Mouse (Mus musculus): ENCODE results near the gene Tmem119. TPM values are rescaled to one million over a fixed set of nuclear protein-coding genes. Genes with fewer than 3 reads are reported as not detected.
A peak's percentile ranks its signal among the peaks of the same experiment; 100 is the strongest.
"Not testable (repeated sequence)": the region's sequence is repeated elsewhere in the genome, so short reads cannot be mapped to it uniquely, and the experiment has no call there.

Tmem119 gene
- polyA plus RNA-seq, 1 experiment from 2014 or later, result 50.8 TPM

GRCm38 (mm10) chr5:113782624-113783023, 17.7 kb downstream of the Tmem119 start:
- 93% methylated on average over 7 of the region's 7 CpGs for WGBS
- H3K4me2 ChIP-seq (ENCODE audit: low read depth, low read length), result no peak overlapping the region; the same call in 1 of the 2 replicates
- no peak for DNase-seq (ENCODE audit: low spot score)
- H3K9ac ChIP-seq (replicated peaks; ENCODE audit: low read length), result no peak overlapping the region
- no peak overlapping the region for H3K4me3 ChIP-seq (ENCODE audit: low read depth, low read length)
- H3K27ac ChIP-seq (replicated peaks; ENCODE audit: low read depth, low read length), result peak overlapping the region; percentile 78; the same call in 1 of the 2 replicates
- H3K9me3 ChIP-seq (replicated peaks; ENCODE audit: control insufficient read depth, low read length), result no peaks in the 10 kb centered on the region
- no peaks in the 10 kb centered on the region for H3K27me3 ChIP-seq (ENCODE audit: control insufficient read depth, insufficient read depth, low read length)
- peaks cover 8% of the 10 kb centered on the region for H3K4me1 ChIP-seq (ENCODE audit: control insufficient read depth, insufficient read depth, low read length)
- no peaks in the 10 kb centered on the region; the same call in 1 of the 2 replicates for H3K36me3 ChIP-seq (replicated peaks; ENCODE audit: control insufficient read depth, insufficient read depth, low read depth, low read length)
- no peak for ATAC-seq (replicated peaks; ENCODE audit: insufficient number of reproducible peaks, low FRiP score, low TSS enrichment, low read depth)

GRCm38 (mm10) chr5:113781875-113782274, 18.4 kb downstream of the Tmem119 start:
- 77% methylated on average over 7 of the region's 7 CpGs for WGBS
- no peak for DNase-seq (ENCODE audit: low spot score)
- H3K27ac ChIP-seq (replicated peaks; ENCODE audit: low read depth, low read length), result no peak overlapping the region

GRCm38 (mm10) chr5:113781254-113781653, 19.1 kb downstream of the Tmem119 start:
- Histone ChIP-seq H3K4me2 (ENCODE audit: low read depth, low read length) (no peak overlapping the region), H3K27me3 (ENCODE audit: control insufficient read depth, insufficient read depth, low read length) (no peaks in the 10 kb centered on the region), H3K4me1 (ENCODE audit: control insufficient read depth, insufficient read depth, low read length) (peaks cover 8% of the 10 kb centered on the region), H3K9ac (replicated peaks; ENCODE audit: low read length) (no peak overlapping the region), H3K9me3 (replicated peaks; ENCODE audit: control insufficient read depth, low read length) (no peaks in the 10 kb centered on the region), H3K27ac (replicated peaks; ENCODE audit: low read depth, low read length) (no peak overlapping the region), H3K36me3 (replicated peaks; ENCODE audit: control insufficient read depth, insufficient read depth, low read depth, low read length) (no peaks in the 10 kb centered on the region; the same call in 1 of the 2 replicates), H3K4me3 (ENCODE audit: low read depth, low read length) (no peak overlapping the region)
- DNase-seq (ENCODE audit: low spot score) (no peak), ATAC-seq (replicated peaks; ENCODE audit: insufficient number of reproducible peaks, low FRiP score, low TSS enrichment, low read depth) (no peak)
- 66% methylated on average over 7 of the region's 7 CpGs for WGBS

More at GRCm38 (mm10) chr5:113781875-113782274, 18.4 kb downstream of the Tmem119 start:
- ATAC-seq (replicated peaks; ENCODE audit: insufficient number of reproducible peaks, low FRiP score, low TSS enrichment, low read depth), result no peak
- H3K4me3 ChIP-seq (ENCODE audit: low read depth, low read length), result no peak overlapping the region
- no peak overlapping the region for H3K4me2 ChIP-seq (ENCODE audit: low read depth, low read length)
- no peak overlapping the region for H3K9ac ChIP-seq (replicated peaks; ENCODE audit: low read length)
- H3K4me1 ChIP-seq (ENCODE audit: control insufficient read depth, insufficient read depth, low read length), result peaks cover 8% of the 10 kb centered on the region
- H3K36me3 ChIP-seq (replicated peaks; ENCODE audit: control insufficient read depth, insufficient read depth, low read depth, low read length), result no peaks in the 10 kb centered on the region; the same call in 1 of the 2 replicates
- H3K27me3 ChIP-seq (ENCODE audit: control insufficient read depth, insufficient read depth, low read length), result no peaks in the 10 kb centered on the region
- H3K9me3 ChIP-seq (replicated peaks; ENCODE audit: control insufficient read depth, low read length), result no peaks in the 10 kb centered on the region

GRCm38 (mm10) chr5:113780763-113781162, 19.6 kb downstream of the Tmem119 start:
- no peak overlapping the region for H3K4me2 ChIP-seq (ENCODE audit: low read depth, low read length)
- no peak overlapping the region for H3K27ac ChIP-seq (replicated peaks; ENCODE audit: low read depth, low read length)
- peaks cover 8% of the 10 kb centered on the region for H3K4me1 ChIP-seq (ENCODE audit: control insufficient read depth, insufficient read depth, low read length)
- 83% methylated on average over 5 of the region's 5 CpGs for WGBS
- H3K36me3 ChIP-seq (replicated peaks; ENCODE audit: control insufficient read depth, insufficient read depth, low read depth, low read length), result no peaks in the 10 kb centered on the region; the same call in none of the 2 replicates
- ATAC-seq (replicated peaks; ENCODE audit: insufficient number of reproducible peaks, low FRiP score, low TSS enrichment, low read depth), result no peak
- no peaks in the 10 kb centered on the region for H3K27me3 ChIP-seq (ENCODE audit: control insufficient read depth, insufficient read depth, low read length)
- H3K9ac ChIP-seq (replicated peaks; ENCODE audit: low read length), result no peak overlapping the region
- no peak for DNase-seq (ENCODE audit: low spot score)
- H3K4me3 ChIP-seq (ENCODE audit: low read depth, low read length), result no peak overlapping the region
- no peaks in the 10 kb centered on the region for H3K9me3 ChIP-seq (replicated peaks; ENCODE audit: control insufficient read depth, low read length)

GRCm38 (mm10) chr5:113780082-113780752, 20.1 kb downstream of the Tmem119 start:
- no peaks in the 10 kb centered on the region; the same call in none of the 2 replicates for H3K36me3 ChIP-seq (replicated peaks; ENCODE audit: control insufficient read depth, insufficient read depth, low read depth, low read length)
- H3K4me3 ChIP-seq (ENCODE audit: low read depth, low read length), result no peak overlapping the region
- H3K27ac ChIP-seq (replicated peaks; ENCODE audit: low read depth, low read length), result no peak overlapping the region
- no peak overlapping the region for H3K9ac ChIP-seq (replicated peaks; ENCODE audit: low read length)
- no peak for DNase-seq (ENCODE audit: low spot score)
- H3K4me1 ChIP-seq (ENCODE audit: control insufficient read depth, insufficient read depth, low read length), result peaks cover 8% of the 10 kb centered on the region
- no peaks in the 10 kb centered on the region for H3K9me3 ChIP-seq (replicated peaks; ENCODE audit: control insufficient read depth, low read length)
- ATAC-seq (replicated peaks; ENCODE audit: insufficient number of reproducible peaks, low FRiP score, low TSS enrichment, low read depth), result peak; percentile 40
- 97% methylated on average over 3 of the region's 3 CpGs for WGBS
- H3K4me2 ChIP-seq (ENCODE audit: low read depth, low read length), result no peak overlapping the region
- no peaks in the 10 kb centered on the region for H3K27me3 ChIP-seq (ENCODE audit: control insufficient read depth, insufficient read depth, low read length)

- 74% methylated on average over 5 of the region's 5 CpGs for WGBS
- Histone ChIP-seq H3K9me3 (replicated peaks; ENCODE audit: control insufficient read depth, low read length) (no peaks in the 10 kb centered on the region), H3K27me3 (ENCODE audit: control insufficient read depth, insufficient read depth, low read length) (no peaks in the 10 kb centered on the region), H3K4me1 (ENCODE audit: control insufficient read depth, insufficient read depth, low read length) (peaks cover 8% of the 10 kb centered on the region), H3K9ac (replicated peaks; ENCODE audit: low read length) (no peak overlapping the region), H3K27ac (replicated peaks; ENCODE audit: low read depth, low read length) (no peak overlapping the region), H3K4me3 (ENCODE audit: low read depth, low read length) (no peak overlapping the region), H3K4me2 (ENCODE audit: low read depth, low read length) (no peak overlapping the region), H3K36me3 (replicated peaks; ENCODE audit: control insufficient read depth, insufficient read depth, low read depth, low read length) (no peaks in the 10 kb centered on the region; the same call in none of the 2 replicates)
- ATAC-seq (replicated peaks; ENCODE audit: insufficient number of reproducible peaks, low FRiP score, low TSS enrichment, low read depth), result no peak
- no peak for DNase-seq (ENCODE audit: low spot score)
Observed at GRCm38 (mm10) chr5:113779569-113779968, 20.7 kb downstream of the Tmem119 start.

GRCm38 (mm10) chr5:113777728-113778127, 22.6 kb downstream of the Tmem119 start:
- WGBS, result 93% methylated on average over 8 of the region's 8 CpGs
- H3K9me3 ChIP-seq (replicated peaks; ENCODE audit: control insufficient read depth, low read length); H3K27ac ChIP-seq (replicated peaks; ENCODE audit: low read depth, low read length); DNase-seq (ENCODE audit: low spot score); H3K4me3 ChIP-seq (ENCODE audit: low read depth, low read length); H3K9ac ChIP-seq (replicated peaks; ENCODE audit: low read length); H3K27me3 ChIP-seq (ENCODE audit: control insufficient read depth, insufficient read depth, low read length); H3K36me3 ChIP-seq (replicated peaks; ENCODE audit: control insufficient read depth, insufficient read depth, low read depth, low read length); H3K4me2 ChIP-seq (ENCODE audit: low read depth, low read length); H3K4me1 ChIP-seq (ENCODE audit: control insufficient read depth, insufficient read depth, low read length); ATAC-seq (replicated peaks; ENCODE audit: insufficient number of reproducible peaks, low FRiP score, low TSS enrichment, low read depth): not testable (repeated sequence)

GRCm38 (mm10) chr5:113776896-113777226, 23.5 kb downstream of the Tmem119 start:
- DNase-seq (ENCODE audit: low spot score) (no peak), ATAC-seq (replicated peaks; ENCODE audit: insufficient number of reproducible peaks, low FRiP score, low TSS enrichment, low read depth) (no peak)
- H3K27ac ChIP-seq (replicated peaks; ENCODE audit: low read depth, low read length), result no peak overlapping the region
- no peaks in the 10 kb centered on the region for H3K4me1 ChIP-seq (ENCODE audit: control insufficient read depth, insufficient read depth, low read length)
- H3K4me2 ChIP-seq (ENCODE audit: low read depth, low read length), result no peak overlapping the region
- no peaks in the 10 kb centered on the region for H3K27me3 ChIP-seq (ENCODE audit: control insufficient read depth, insufficient read depth, low read length)
- H3K9ac ChIP-seq (replicated peaks; ENCODE audit: low read length), result no peak overlapping the region
- WGBS, result 89% methylated on average over 8 of the region's 8 CpGs
- H3K36me3 ChIP-seq (replicated peaks; ENCODE audit: control insufficient read depth, insufficient read depth, low read depth, low read length), result no peaks in the 10 kb centered on the region; the same call in none of the 2 replicates
- no peaks in the 10 kb centered on the region for H3K9me3 ChIP-seq (replicated peaks; ENCODE audit: control insufficient read depth, low read length)
- H3K4me3 ChIP-seq (ENCODE audit: low read depth, low read length), result no peak overlapping the region

Measured in embryonic facial prominence, embryonic 11.5 days (tissue).